Mouse (Mus musculus) heart, embryonic 13.5 days (tissue): ENCODE results near the gene Akap9. TPM values are rescaled to one million over a fixed set of nuclear protein-coding genes. Genes with fewer than 3 reads are reported as not detected.

ENCODE experiments used
- ATAC-seq: fragments of 200-750 bp; cut with Nextera tagmentation; 2 replicates; pipeline ENCODE4 v1.8.0; 2017; ENCODE audit warnings: moderate TSS enrichment; ENCODE audit not compliant: insufficient number of reproducible peaks, low FRiP score, low TSS enrichment; ENCODE audit errors: extremely low read depth
- H3K27ac ChIP-seq: fragments of 300-500 bp; sonication (generic); replicated peaks from 2 replicates; pipeline ENCODE4 v1.5.1; 2015; ENCODE audit warnings: moderate library complexity, mild to moderate bottlenecking, inconsistent platforms
- H3K27me3 ChIP-seq: fragments of 300-500 bp; sonication (generic); replicated peaks from 2 replicates; pipeline ENCODE4 v1.6.1; 2015; ENCODE audit warnings: mild to moderate bottlenecking, inconsistent platforms
- H3K36me3 ChIP-seq: fragments of 300-500 bp; sonication (generic); 2 replicates; pipeline ENCODE4 v1.6.1; 2015; ENCODE audit warnings: mild to moderate bottlenecking, inconsistent platforms
- H3K4me1 ChIP-seq: fragments of 300-500 bp; sonication (generic); 2 replicates; pipeline ENCODE4 v1.6.1; 2015; ENCODE audit warnings: inconsistent platforms
- H3K4me2 ChIP-seq: fragments of 300-500 bp; sonication (generic); 2 replicates; pipeline ENCODE4 v1.6.1; 2015; ENCODE audit warnings: inconsistent platforms, mild to moderate bottlenecking, moderate library complexity
- H3K4me3 ChIP-seq: fragments of 300-500 bp; sonication (generic); 2 replicates; pipeline ENCODE4 v1.5.1; 2015; ENCODE audit warnings: moderate library complexity, mild to moderate bottlenecking, inconsistent platforms
- H3K9ac ChIP-seq: fragments of 300-500 bp; sonication (generic); 2 replicates; pipeline ENCODE4 v1.6.1; 2015; ENCODE audit warnings: inconsistent platforms, mild to moderate bottlenecking, moderate library complexity
- H3K9me3 ChIP-seq: fragments of 300-500 bp; sonication (generic); 2 replicates; pipeline ENCODE4 v1.6.1; 2016; ENCODE audit warnings: inconsistent platforms
- WGBS: fragments of 180-500 bp; shearing (Covaris S2); methylation state at CpG from one replicate; pipeline ENCODE4 v1.1.7; 2015; ENCODE audit warnings: mixed read lengths; 5-methylcytosine and 5-hydroxymethylcytosine counted together
- polyA plus RNA-seq: library from polyadenylated mRNA; unstranded; fragments of >200 nt; fragmentation: Nextera tagmentation; extraction: Ambion mirVana; gene quantifications from 2 replicates; pipeline ENCODE4 v1.2.1, GENCODE M21; 2015

Akap9 gene
- polyA plus RNA-seq, 1 experiment from 2014 or later, result 95.5 TPM

DNA sequence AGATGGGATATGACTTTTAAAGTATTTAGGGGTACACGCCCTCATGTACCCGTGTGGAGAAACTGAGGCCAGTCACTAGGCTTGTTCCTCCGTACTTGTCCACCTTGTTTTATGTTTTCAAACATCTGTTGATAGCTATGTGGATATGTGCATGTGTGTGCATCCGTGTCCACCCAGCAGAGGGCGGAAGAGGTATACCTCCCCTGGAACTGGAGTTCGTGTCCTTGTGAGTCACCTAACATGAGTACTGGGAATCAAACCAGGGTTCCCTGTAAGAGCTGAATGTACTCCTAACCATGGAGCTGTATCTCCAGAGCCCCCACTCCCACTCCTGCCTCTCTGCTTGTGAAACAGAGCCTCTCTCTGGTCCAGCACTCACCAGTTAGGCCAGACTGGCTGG, 112.5 kb downstream of the Akap9 start:
- Histone ChIP-seq H3K4me3 (no peak overlapping the region), H3K27ac (no peak overlapping the region), H3K4me1 (no peaks in the 10 kb centered on the region), H3K36me3 (peaks cover 88% of the 10 kb centered on the region), H3K9me3 (no peaks in the 10 kb centered on the region), H3K9ac (no peak overlapping the region), H3K4me2 (no peak overlapping the region), H3K27me3 (no peaks in the 10 kb centered on the region)
- WGBS, result 79% methylated on average over 6 of the region's 6 CpGs
- no peak for ATAC-seq

GRCm38 (mm10) chr5:4040922-4041321, 113.1 kb downstream of the Akap9 start:
- no peaks in the 10 kb centered on the region for H3K4me1 ChIP-seq
- peaks cover 88% of the 10 kb centered on the region for H3K36me3 ChIP-seq
- H3K4me3 ChIP-seq, result no peak overlapping the region
- H3K9ac ChIP-seq, result no peak overlapping the region
- H3K27ac ChIP-seq, result no peak overlapping the region
- ATAC-seq, result no peak
- 85% methylated on average over 2 of the region's 2 CpGs for WGBS
- H3K9me3 ChIP-seq, result no peaks in the 10 kb centered on the region
- H3K27me3 ChIP-seq, result no peaks in the 10 kb centered on the region
- H3K4me2 ChIP-seq, result no peak overlapping the region

- Histone ChIP-seq H3K4me1 (no peaks in the 10 kb centered on the region), H3K9me3 (no peaks in the 10 kb centered on the region), H3K9ac (no peak overlapping the region), H3K4me2 (no peak overlapping the region), H3K27ac (no peak overlapping the region), H3K4me3 (no peak overlapping the region), H3K27me3 (no peaks in the 10 kb centered on the region), H3K36me3 (peaks cover 91% of the 10 kb centered on the region)
- 88% methylated on average over 8 of the region's 8 CpGs for WGBS
- ATAC-seq, result no peak
Observed at GRCm38 (mm10) chr5:4060313-4060712, 132.5 kb downstream of the Akap9 start.

GRCm38 (mm10) chr5:4066476-4067115, 138.7 kb downstream of the Akap9 start:
- no peak overlapping the region for H3K4me2 ChIP-seq
- H3K27ac ChIP-seq, result 0 out of 2 replicates have a peak overlapping the region, but pooled peaks have one; percentile 7
- no peak overlapping the region for H3K9ac ChIP-seq
- WGBS, result 88% methylated on average over 18 of the region's 18 CpGs
- peaks cover 94% of the 10 kb centered on the region for H3K36me3 ChIP-seq
- H3K4me1 ChIP-seq, result no peaks in the 10 kb centered on the region
- no peak for ATAC-seq
- no peaks in the 10 kb centered on the region for H3K9me3 ChIP-seq
- no peaks in the 10 kb centered on the region for H3K27me3 ChIP-seq
- no peak overlapping the region for H3K4me3 ChIP-seq

DNA sequence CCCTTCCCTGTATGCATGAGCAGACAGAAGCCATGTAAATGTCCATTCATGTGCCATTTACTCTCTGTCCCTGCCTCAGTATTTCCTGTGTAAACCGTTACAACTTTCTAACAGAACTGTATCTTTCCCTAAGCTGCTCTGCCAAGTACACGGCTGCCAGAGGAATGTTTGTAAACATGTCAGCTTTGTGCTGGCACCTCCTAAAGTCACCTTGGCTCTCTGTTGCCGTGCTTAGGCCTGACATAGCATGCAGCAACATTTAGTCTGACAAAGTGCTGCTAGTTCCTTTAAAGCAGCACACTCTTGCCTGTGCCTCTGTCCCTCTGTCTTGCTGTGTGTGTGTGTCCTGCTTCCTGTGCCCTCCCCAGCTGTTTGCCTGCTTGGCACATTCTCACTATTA, 139.3 kb downstream of the Akap9 start:
- no peak overlapping the region for H3K9ac ChIP-seq
- no peak overlapping the region for H3K4me2 ChIP-seq
- ATAC-seq, result no peak

GRCm38 (mm10) chr5:4079086-4079485, 151.2 kb downstream of the Akap9 start:
- ATAC-seq, result no peak
- peaks cover 86% of the 10 kb centered on the region for H3K36me3 ChIP-seq
- WGBS, result 79% methylated on average over 3 of the region's 3 CpGs

More for the DNA sequence above, 139.3 kb downstream of the Akap9 start:
- Histone ChIP-seq H3K36me3 (peaks cover 94% of the 10 kb centered on the region), H3K4me1 (no peaks in the 10 kb centered on the region), H3K4me3 (no peak overlapping the region), H3K27me3 (no peaks in the 10 kb centered on the region), H3K9me3 (no peaks in the 10 kb centered on the region), H3K27ac (peak overlapping the region; percentile 7; the same call in 1 of the 2 replicates)
- 48% methylated on average over 3 of the region's 3 CpGs for WGBS

GRCm38 (mm10) chr5:4080861-4081260, 153.0 kb downstream of the Akap9 start:
- ATAC-seq, result no peak
- no peak overlapping the region for H3K4me2 ChIP-seq
- H3K27me3 ChIP-seq, result no peaks in the 10 kb centered on the region
- no peak overlapping the region for H3K4me3 ChIP-seq
- no peaks in the 10 kb centered on the region for H3K4me1 ChIP-seq
- H3K9ac ChIP-seq, result no peak overlapping the region
- H3K36me3 ChIP-seq, result peaks cover 94% of the 10 kb centered on the region
- H3K27ac ChIP-seq, result no peak overlapping the region
- no peaks in the 10 kb centered on the region for H3K9me3 ChIP-seq
- WGBS, result 77% methylated on average over 2 of the region's 2 CpGs

More at GRCm38 (mm10) chr5:4079086-4079485, 151.2 kb downstream of the Akap9 start:
- Histone ChIP-seq H3K4me3 (no peak overlapping the region), H3K9me3 (0 out of 2 replicates have a peak, but pooled peaks cover 3% of the 10 kb centered on the region), H3K27ac (no peak overlapping the region), H3K4me2 (no peak overlapping the region), H3K27me3 (no peaks in the 10 kb centered on the region), H3K9ac (no peak overlapping the region), H3K4me1 (no peaks in the 10 kb centered on the region)

DNA sequence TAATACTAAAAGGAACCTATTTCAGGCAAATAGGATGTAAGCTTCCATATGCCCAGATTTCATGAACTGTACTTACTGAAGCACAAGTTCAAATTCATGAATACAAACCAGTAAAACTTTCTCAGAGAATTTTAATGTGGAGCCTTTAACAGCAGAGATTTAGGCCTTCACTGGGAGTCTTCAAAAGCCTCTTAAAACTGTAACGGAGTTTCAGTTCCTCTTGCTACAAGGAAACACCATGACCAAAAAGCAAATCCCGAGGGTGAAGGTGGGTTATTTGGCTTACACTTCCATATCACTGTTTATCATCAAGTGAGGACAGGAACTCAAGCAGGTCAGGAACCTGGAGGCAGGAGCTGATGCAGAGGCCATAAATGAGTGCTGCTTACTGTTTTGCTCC, 153.7 kb downstream of the Akap9 start:
- no peak overlapping the region for H3K27ac ChIP-seq
- no peak overlapping the region for H3K4me2 ChIP-seq
- ATAC-seq, result no peak
- no peaks in the 10 kb centered on the region for H3K4me1 ChIP-seq
- no peaks in the 10 kb centered on the region for H3K27me3 ChIP-seq
- no peak overlapping the region for H3K9ac ChIP-seq
- 80% methylated on average over 2 of the region's 2 CpGs for WGBS
- H3K9me3 ChIP-seq, result no peaks in the 10 kb centered on the region
- peaks cover 93% of the 10 kb centered on the region for H3K36me3 ChIP-seq
- H3K4me3 ChIP-seq, result no peak overlapping the region

GRCm38 (mm10) chr5:4084948-4085347, 157.1 kb downstream of the Akap9 start:
- Histone ChIP-seq H3K4me2 (no peak overlapping the region), H3K4me1 (no peaks in the 10 kb centered on the region), H3K9ac (no peak overlapping the region), H3K27me3 (no peaks in the 10 kb centered on the region), H3K4me3 (no peak overlapping the region), H3K27ac (no peak overlapping the region), H3K36me3 (peaks cover 95% of the 10 kb centered on the region), H3K9me3 (no peaks in the 10 kb centered on the region)
- ATAC-seq, result no peak
- 93% methylated on average over 7 of the region's 7 CpGs for WGBS

DNA sequence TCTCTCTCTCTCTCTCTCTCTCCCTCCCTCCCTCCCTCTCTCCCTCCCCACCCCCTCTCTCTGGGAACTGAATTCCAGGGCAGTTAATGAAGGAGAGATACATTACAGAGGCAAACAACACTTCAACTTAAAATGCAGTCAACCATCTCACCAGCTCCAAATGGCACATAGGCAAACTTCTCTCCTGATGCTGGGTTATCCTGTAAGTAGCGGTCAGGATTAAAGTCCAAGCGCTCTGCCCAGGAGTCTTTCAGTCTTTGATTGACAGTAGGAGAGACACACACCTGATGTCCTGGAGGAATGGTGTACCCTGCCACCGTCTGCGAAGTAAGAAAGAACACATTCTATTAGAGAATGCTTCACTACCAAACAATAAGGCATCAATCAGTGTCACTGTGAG, 158.5 kb downstream of the Akap9 start:
- peaks cover 94% of the 10 kb centered on the region for H3K36me3 ChIP-seq
- H3K9ac ChIP-seq, result no peak overlapping the region
- H3K4me2 ChIP-seq, result no peak overlapping the region
- H3K27ac ChIP-seq, result no peak overlapping the region
- no peaks in the 10 kb centered on the region for H3K9me3 ChIP-seq
- no peak for ATAC-seq
- H3K27me3 ChIP-seq, result no peaks in the 10 kb centered on the region
- no peak overlapping the region for H3K4me3 ChIP-seq
- WGBS, result 88% methylated on average over 4 of the region's 4 CpGs
- H3K4me1 ChIP-seq, result no peaks in the 10 kb centered on the region

GRCm38 (mm10) chr5:4088190-4088589, 160.3 kb downstream of the Akap9 start:
- ATAC-seq, result no peak
- 88% methylated on average over 5 of the region's 5 CpGs for WGBS

GRCm38 (mm10) chr5:4094471-4094870, 166.6 kb downstream of the Akap9 start:
- peaks cover 80% of the 10 kb centered on the region for H3K36me3 ChIP-seq
- no peaks in the 10 kb centered on the region for H3K27me3 ChIP-seq
- no peaks in the 10 kb centered on the region for H3K9me3 ChIP-seq
- no peak overlapping the region for H3K27ac ChIP-seq
- H3K4me1 ChIP-seq, result peaks cover 4% of the 10 kb centered on the region; the same call in 1 of the 2 replicates
- WGBS, result 92% methylated on average over 5 of the region's 5 CpGs
- no peak overlapping the region for H3K4me2 ChIP-seq
- no peak overlapping the region for H3K9ac ChIP-seq
- no peak overlapping the region for H3K4me3 ChIP-seq
- ATAC-seq, result no peak

More at GRCm38 (mm10) chr5:4088190-4088589, 160.3 kb downstream of the Akap9 start:
- Histone ChIP-seq H3K9me3 (no peaks in the 10 kb centered on the region), H3K9ac (no peak overlapping the region), H3K36me3 (peaks cover 94% of the 10 kb centered on the region), H3K4me2 (no peak overlapping the region), H3K27ac (no peak overlapping the region), H3K4me3 (no peak overlapping the region), H3K27me3 (no peaks in the 10 kb centered on the region), H3K4me1 (peaks cover under 1% of the 10 kb centered on the region; the same call in 1 of the 2 replicates)
